Mouse (Mus musculus) ES-E14 (cell line): ENCODE data around the gene Mettl16.

Experiments used
- MAFK ChIP-seq: IDR thresholded peaks from 2 replicates; pipeline ENCODE4 v1.6.1; 2014; ENCODE audit warnings: mild to moderate bottlenecking, low read depth, low read length, inconsistent platforms; ENCODE audit not compliant: insufficient read depth
- ZNF384 ChIP-seq: IDR thresholded peaks from 2 replicates; pipeline ENCODE4 v1.6.1; 2012; ENCODE audit warnings: low read depth, low read length, inconsistent platforms

DNA sequence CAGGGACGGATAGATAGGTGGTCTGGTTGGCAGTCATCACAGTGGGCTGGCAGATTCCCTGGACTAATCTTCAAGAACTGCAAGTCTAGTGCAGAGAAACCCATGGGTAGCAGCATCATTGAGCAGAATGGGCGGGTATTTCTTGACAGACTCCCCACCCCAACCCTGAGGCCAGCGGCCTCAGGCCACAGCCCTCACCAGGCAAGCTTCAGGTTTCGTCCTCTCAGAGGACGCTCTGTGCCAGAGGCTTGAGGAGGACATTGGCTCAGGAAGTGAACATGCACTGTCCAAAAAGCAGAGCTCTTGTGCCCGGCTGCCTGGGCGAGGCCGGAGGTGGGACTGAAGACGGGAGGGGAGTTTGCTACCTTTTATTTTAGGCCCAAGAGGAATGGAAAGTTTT is 93.8 kb downstream of the Mettl16 start:
- TF ChIP-seq MAFK (no peak), ZNF384 (no peak)
